In the genomic region with DNA sequence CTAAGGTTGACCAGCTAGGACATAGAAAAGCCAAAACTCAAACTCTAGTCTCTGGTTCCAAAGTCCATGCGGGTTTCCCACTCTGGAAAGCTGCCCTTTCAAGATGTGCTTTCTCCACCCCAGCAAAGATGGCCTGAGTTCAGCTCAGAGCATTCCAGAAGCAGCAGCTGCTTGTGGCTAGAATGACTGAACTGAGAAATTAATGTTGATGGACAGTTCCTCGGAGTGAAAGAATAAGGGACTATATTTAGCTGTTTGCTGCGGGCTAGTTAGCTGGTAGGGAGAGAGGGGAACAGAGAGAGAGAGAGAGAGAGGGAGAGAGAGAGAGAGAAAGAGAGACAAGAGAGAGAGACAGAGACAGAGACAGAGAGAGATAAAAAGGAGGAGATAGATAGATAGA, we compare ENCODE assay signal across 33 mouse cellular contexts. TPM values are rescaled to one million over a fixed set of nuclear protein-coding genes. Genes with fewer than 3 reads are reported as not detected.
DNase-seq lines count a peak whose midpoint lies in the region; ATAC-seq and TF ChIP-seq lines count a peak whose summit lies in the region.
"Had no signal": no experiment of that assay in that cellular context is flagged by ENCODE, and none has a peak within 500 bp of the region (broad histone marks: within the 10 kb centered on the region; RNA-seq: fewer than 3 reads in every experiment).

No protein-coding gene starts in this region.

- 44% methylated on average over 3 of the region's 3 CpGs for WGBS in heart, embryonic 15.5 days
- 35% methylated on average over 3 of the region's 3 CpGs for WGBS in heart, embryonic 12.5 days

- no peak for DNase-seq in layer of hippocampus, adult 2 months (ENCODE audit: low spot score in 2 of 2)
- no peak for DNase-seq in layer of hippocampus, adult 8-10 months (ENCODE audit: low spot score in 2 of 2)
- DNase-seq in Muller cell, postnatal 12 days (ENCODE audit: inconsistent ontology term), result peak; percentile 71
- peak; percentile 62 for DNase-seq in NIH3T3 (ENCODE audit: low read depth)
- no peak for DNase-seq in left cerebral cortex, adult 9 months (ENCODE audit: low spot score in 2 of 2)
- DNase-seq in spleen, postnatal 36 days (ENCODE audit: low spot score in 2 of 2), result no peak
- DNase-seq: adrenal gland, adult 2 months; adrenal gland, postnatal 14 days; cerebellum, adult 11 months; cerebellum, adult 2 months; cerebellum, adult 9-11 months; cerebellum, postnatal 25 days; gastrocnemius, postnatal 25 days; heart, postnatal 14 days had no signal

- no peaks in the 10 kb centered on the region for H3K9me3 ChIP-seq in heart, embryonic 15.5 days (replicated peaks)
- H3K9me3 ChIP-seq in heart, embryonic 12.5 days (replicated peaks), result 0 out of 2 replicates have a peak, but pooled peaks cover 2% of the 10 kb centered on the region
- H3K9me3 ChIP-seq: embryonic facial prominence, embryonic 12.5 days; embryonic facial prominence, embryonic 15.5 days; forebrain, embryonic 15.5 days; hindbrain, embryonic 10.5 days; hindbrain, embryonic 13.5 days; intestine, embryonic 15.5 days had no signal

- H3K9ac ChIP-seq in heart, embryonic 15.5 days, result no peak overlapping the region
- H3K9ac ChIP-seq in heart, embryonic 12.5 days, result no peak overlapping the region
- H3K9ac ChIP-seq: embryonic facial prominence, embryonic 12.5 days; embryonic facial prominence, embryonic 15.5 days; forebrain, embryonic 15.5 days; hindbrain, embryonic 13.5 days; intestine, embryonic 15.5 days had no signal

- H3K4me3 ChIP-seq in heart, embryonic 15.5 days, result no peak overlapping the region
- no peak overlapping the region for H3K4me3 ChIP-seq in heart, embryonic 12.5 days
- no peak overlapping the region for H3K4me3 ChIP-seq in layer of hippocampus, adult 2 months
- H3K4me3 ChIP-seq: embryonic facial prominence, embryonic 12.5 days; embryonic facial prominence, embryonic 15.5 days; forebrain, embryonic 15.5 days; hindbrain, embryonic 10.5 days; hindbrain, embryonic 13.5 days; intestine, embryonic 15.5 days had no signal

- no peak for TF ChIP-seq CTCF in layer of hippocampus, adult 2 months (conservative IDR thresholded peaks at IDR 0.05)

- 0 out of 2 replicates have a peak overlapping the region, but pooled peaks have one; percentile 27 for H3K27ac ChIP-seq in heart, embryonic 15.5 days
- H3K27ac ChIP-seq in heart, embryonic 12.5 days (ENCODE audit: poor library complexity, severe bottlenecking), result no peak overlapping the region
- peak overlapping the region; percentile 75 for H3K27ac ChIP-seq in layer of hippocampus, adult 2 months
- H3K27ac ChIP-seq: embryonic facial prominence, embryonic 12.5 days; embryonic facial prominence, embryonic 15.5 days; forebrain, embryonic 15.5 days; hindbrain, embryonic 10.5 days; hindbrain, embryonic 13.5 days; intestine, embryonic 15.5 days had no signal

- no peaks in the 10 kb centered on the region for H3K36me3 ChIP-seq in heart, embryonic 15.5 days
- H3K36me3 ChIP-seq in heart, embryonic 12.5 days, result no peaks in the 10 kb centered on the region
- H3K36me3 ChIP-seq: embryonic facial prominence, embryonic 12.5 days; embryonic facial prominence, embryonic 15.5 days; forebrain, embryonic 15.5 days; hindbrain, embryonic 10.5 days; hindbrain, embryonic 13.5 days; intestine, embryonic 15.5 days had no signal

- no peak for ATAC-seq in heart, embryonic 15.5 days (replicated peaks; ENCODE audit: insufficient number of reproducible peaks, insufficient read depth, low FRiP score, low read depth)
- ATAC-seq in heart, embryonic 12.5 days (ENCODE audit: insufficient number of reproducible peaks, low FRiP score), result no peak
- ATAC-seq: CD4-positive, CD25-positive, alpha-beta regulatory T cell, adult 4 months; intestine, embryonic 15.5 days; Patski had no signal

- H3K27me3 ChIP-seq in heart, embryonic 15.5 days, result no peaks in the 10 kb centered on the region
- no peaks in the 10 kb centered on the region for H3K27me3 ChIP-seq in heart, embryonic 12.5 days (replicated peaks)
- H3K27me3 ChIP-seq: embryonic facial prominence, embryonic 12.5 days; embryonic facial prominence, embryonic 15.5 days; forebrain, embryonic 15.5 days; intestine, embryonic 15.5 days; Patski had no signal

- peaks cover 25% of the 10 kb centered on the region for H3K4me1 ChIP-seq in heart, embryonic 15.5 days (replicated peaks)
- H3K4me1 ChIP-seq in heart, embryonic 12.5 days (replicated peaks), result peaks cover 41% of the 10 kb centered on the region
- H3K4me1 ChIP-seq: intestine, embryonic 15.5 days had no signal

- no peak overlapping the region for H3K4me2 ChIP-seq in heart, embryonic 15.5 days
- no peak overlapping the region for H3K4me2 ChIP-seq in heart, embryonic 12.5 days
- H3K4me2 ChIP-seq: embryonic facial prominence, embryonic 12.5 days; embryonic facial prominence, embryonic 15.5 days; forebrain, embryonic 15.5 days; hindbrain, embryonic 13.5 days; intestine, embryonic 15.5 days had no signal

RNA-seq across cellular contexts. Expression of a gene that starts 18.3 kb away (rescaled TPM):
- polyA plus RNA-seq in heart, embryonic 15.5 days (2015; fragmentation: Nextera tagmentation; extraction: Ambion mirVana), result 54.6 and 78.1 TPM in 2 replicates
- polyA plus RNA-seq in heart, embryonic 12.5 days (2016; fragmentation: Nextera tagmentation; extraction: Ambion mirVana), result 57.4 and 62.4 TPM in 2 replicates
- 1 to 10 TPM; 3.2 to 3.3 TPM for total RNA-seq in layer of hippocampus, adult 2 months (2021)
- 1 to 10 TPM; 2.6 to 4.2 (median 3.0) TPM for total RNA-seq in layer of hippocampus, adult 8-10 months (2022)
- total RNA-seq: common myeloid progenitor, adult 5-6 weeks; MEL had no signal
- polyA plus RNA-seq: CD4-positive, CD25-positive, alpha-beta regulatory T cell, adult 4 months had no signal

RNA-seq across cellular contexts. Expression of a gene that starts 39.0 kb away (rescaled TPM):
- polyA plus RNA-seq in heart, embryonic 15.5 days (2015; fragmentation: Nextera tagmentation; extraction: Ambion mirVana), result not detected in 2 replicates
- not detected in 2 replicates for polyA plus RNA-seq in heart, embryonic 12.5 days (2016; fragmentation: Nextera tagmentation; extraction: Ambion mirVana)
- total RNA-seq in layer of hippocampus, adult 2 months (2021), result not detected
- not detected for total RNA-seq in layer of hippocampus, adult 8-10 months (2022)
- total RNA-seq: adrenal gland, adult 2 months; adrenal gland, postnatal 14 days; adrenal gland, postnatal 4 days; common myeloid progenitor, adult 5-6 weeks; gastrocnemius, adult 18-20 months; gastrocnemius, postnatal 25 days; heart, adult 18-20 months; heart, postnatal 14 days; MEL had no signal
- polyA plus RNA-seq: adrenal gland, adult 2 months; C2C12; CD4-positive, CD25-positive, alpha-beta regulatory T cell, adult 4 months; cerebellum, adult 2 months; embryonic facial prominence, embryonic 12.5 days; embryonic facial prominence, embryonic 15.5 days; forebrain, embryonic 11.5 days; forebrain, embryonic 15.5 days; heart, embryonic 14.5 days; hindbrain, embryonic 10.5 days; hindbrain, embryonic 13.5 days; hindbrain, embryonic 16.5 days; intestine, embryonic 15.5 days; Patski had no signal

Comparison
In these comparisons a context has a peak if more than half of its experiments do, and no peak if none do; other contexts are left out.
1. DNase-seq: peak in Muller cell, postnatal 12 days (single experiment) and NIH3T3 (single experiment); none in layer of hippocampus, adult 2 months (0 of 2), layer of hippocampus, adult 8-10 months (0 of 2), left cerebral cortex, adult 9 months (0 of 2) and spleen, postnatal 36 days (0 of 2).